Mouse (Mus musculus): ENCODE measurements around the gene Gm48551.
A peak's percentile ranks its signal among the peaks of the same experiment; 100 is the strongest.

Gm48551 gene

GRCm38 (mm10) chr10:81356991-81357844 is 27.0 kb upstream of the Gm48551 start, which contains the start of gene Mfsd12:
Mfsd12 (plus strand) TSS chr10:81357491.
- DNase-seq (ENCODE audit: low spot score in 2 of 2): peak; percentile 81 to 90

- no peak for DNase-seq (ENCODE audit: low spot score in 2 of 2)
These were observed 26.1 kb upstream of the Gm48551 start for GRCm38 (mm10) chr10:81358209-81358608.

GRCm38 (mm10) chr10:81358841-81359240 is 25.4 kb upstream of the Gm48551 start:
- no peak for DNase-seq (ENCODE audit: low spot score in 2 of 2)

GRCm38 (mm10) chr10:81360721-81361120 is 23.5 kb upstream of the Gm48551 start:
- DNase-seq (ENCODE audit: low spot score in 2 of 2): no peak

- DNase-seq (ENCODE audit: low spot score in 2 of 2): no peak
These were observed 21.8 kb upstream of the Gm48551 start for GRCm38 (mm10) chr10:81362336-81362949.

- no peak for DNase-seq (ENCODE audit: low spot score in 2 of 2)
These were observed 20.6 kb upstream of the Gm48551 start for GRCm38 (mm10) chr10:81363436-81364346.

- no peak for DNase-seq (ENCODE audit: low spot score in 2 of 2)
These were observed 19.6 kb upstream of the Gm48551 start for GRCm38 (mm10) chr10:81364666-81365065.

GRCm38 (mm10) chr10:81365073-81365472 is 19.2 kb upstream of the Gm48551 start:
- no peak for DNase-seq (ENCODE audit: low spot score in 2 of 2)

GRCm38 (mm10) chr10:81365672-81366476 is 18.4 kb upstream of the Gm48551 start, which contains the start of gene 4930404N11Rik:
4930404N11Rik (minus strand) TSS chr10:81365816.
- no peak for DNase-seq (ENCODE audit: low spot score in 2 of 2)

- DNase-seq (ENCODE audit: low spot score in 2 of 2): no peak
These were observed 17.6 kb upstream of the Gm48551 start for GRCm38 (mm10) chr10:81366477-81367206.

- no peak for DNase-seq (ENCODE audit: low spot score in 2 of 2)
These were observed 17.1 kb upstream of the Gm48551 start for GRCm38 (mm10) chr10:81367207-81367495.

GRCm38 (mm10) chr10:81375322-81375721 is 8.9 kb upstream of the Gm48551 start:
- DNase-seq (ENCODE audit: low spot score in 2 of 2): no peak

GRCm38 (mm10) chr10:81376561-81377361 is 7.5 kb upstream of the Gm48551 start:
- DNase-seq (ENCODE audit: low spot score in 2 of 2): no peak

GRCm38 (mm10) chr10:81377362-81377664 is 7.0 kb upstream of the Gm48551 start:
- no peak for DNase-seq (ENCODE audit: low spot score in 2 of 2)

- no peak for DNase-seq (ENCODE audit: low spot score in 2 of 2)
These were observed 6.3 kb upstream of the Gm48551 start, which contains the start of gene Fzr1 for GRCm38 (mm10) chr10:81377793-81378552. Fzr1 (minus strand) TSS chr10:81378516.

GRCm38 (mm10) chr10:81378553-81379182 is 5.6 kb upstream of the Gm48551 start:
- DNase-seq (ENCODE audit: low spot score in 2 of 2): peak; percentile 100

- DNase-seq (ENCODE audit: low spot score in 2 of 2): no peak
These were observed 5.1 kb upstream of the Gm48551 start for GRCm38 (mm10) chr10:81379183-81379553.

GRCm38 (mm10) chr10:81379809-81380378 is 4.4 kb upstream of the Gm48551 start:
- DNase-seq (ENCODE audit: low spot score in 2 of 2): no peak
